Mouse (Mus musculus) cerebellum, adult 11-12 months (tissue): ENCODE measurements around the gene Tmem266.

ENCODE experiments used
- DNase-seq: peaks from one replicate; pipeline ENCODE4 v3.0.0; 2022

Gene Tmem266

GRCm38 (mm10) chr9:55404256-55404655, 77.5 kb downstream of the Tmem266 start:
- DNase-seq, result no peak

GRCm38 (mm10) chr9:55404976-55405702, 78.4 kb downstream of the Tmem266 start:
- no peak for DNase-seq

DNA sequence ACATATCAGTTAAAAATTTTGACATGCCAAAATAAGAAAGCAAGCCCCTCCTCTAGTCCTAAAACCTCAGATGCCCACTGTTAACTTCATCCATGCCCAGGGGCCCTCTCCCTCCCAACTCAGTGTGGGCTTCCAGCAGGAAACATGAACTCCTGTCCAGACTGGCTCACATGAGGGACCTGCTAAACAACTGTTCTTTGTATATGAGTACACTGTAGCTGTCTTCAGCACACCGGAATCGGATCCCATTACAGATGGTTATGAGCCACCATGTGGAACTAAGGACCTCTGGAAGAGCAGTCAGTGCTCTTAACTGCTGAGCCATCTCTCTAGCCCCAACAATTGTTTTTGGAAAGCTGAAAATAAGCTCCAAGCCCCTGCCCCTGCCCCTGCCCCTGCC, 80.1 kb downstream of the Tmem266 start:
- DNase-seq, result no peak

- DNase-seq, result no peak
These were observed 82.1 kb downstream of the Tmem266 start for GRCm38 (mm10) chr9:55408851-55409250.

DNA sequence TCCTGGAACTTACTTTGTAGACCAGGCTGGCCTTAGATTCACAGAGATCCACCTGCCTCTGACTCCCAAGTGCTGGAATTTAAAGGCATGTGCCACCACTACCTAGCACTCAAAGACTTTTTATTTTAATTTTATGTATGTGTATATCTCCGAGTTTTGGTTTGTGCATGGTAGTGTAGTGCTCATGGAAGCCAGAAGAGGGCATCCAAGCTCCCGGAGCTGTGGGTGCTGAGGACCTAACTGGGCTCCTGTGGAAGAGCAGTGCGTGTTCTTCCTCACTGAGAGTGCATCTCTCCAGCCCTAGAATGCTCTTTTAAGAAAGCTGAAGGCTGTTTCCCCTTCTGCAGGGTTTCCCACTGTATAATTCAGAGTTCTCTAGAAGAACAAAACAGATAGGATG, 83.1 kb downstream of the Tmem266 start:
- DNase-seq, result no peak

DNA sequence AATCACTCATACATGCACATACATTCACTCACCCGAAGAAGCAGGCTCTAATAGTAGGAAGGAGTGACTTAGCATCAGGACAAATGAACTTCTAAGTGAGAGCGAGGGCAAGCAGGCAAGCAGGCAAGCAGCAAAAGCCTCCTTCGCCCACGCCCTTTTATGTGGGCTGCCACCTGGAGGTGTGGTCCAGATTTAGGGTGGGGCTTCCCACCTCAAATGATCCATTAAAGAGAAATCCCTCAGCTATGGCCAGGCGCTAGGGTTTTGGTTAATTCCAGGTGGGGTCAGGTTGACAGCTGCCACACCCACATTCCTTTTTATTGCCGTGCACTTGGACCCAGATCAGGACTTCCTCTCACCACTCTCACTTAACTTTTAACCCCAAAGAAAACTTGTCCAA, 83.7 kb downstream of the Tmem266 start:
- DNase-seq, result no peak

- no peak for DNase-seq
These were observed 84.4 kb downstream of the Tmem266 start for GRCm38 (mm10) chr9:55411154-55411553.

GRCm38 (mm10) chr9:55421786-55422185, 95.1 kb downstream of the Tmem266 start:
- no peak for DNase-seq

GRCm38 (mm10) chr9:55423451-55424424, 97.0 kb downstream of the Tmem266 start:
- DNase-seq, result peak; percentile 70

DNA sequence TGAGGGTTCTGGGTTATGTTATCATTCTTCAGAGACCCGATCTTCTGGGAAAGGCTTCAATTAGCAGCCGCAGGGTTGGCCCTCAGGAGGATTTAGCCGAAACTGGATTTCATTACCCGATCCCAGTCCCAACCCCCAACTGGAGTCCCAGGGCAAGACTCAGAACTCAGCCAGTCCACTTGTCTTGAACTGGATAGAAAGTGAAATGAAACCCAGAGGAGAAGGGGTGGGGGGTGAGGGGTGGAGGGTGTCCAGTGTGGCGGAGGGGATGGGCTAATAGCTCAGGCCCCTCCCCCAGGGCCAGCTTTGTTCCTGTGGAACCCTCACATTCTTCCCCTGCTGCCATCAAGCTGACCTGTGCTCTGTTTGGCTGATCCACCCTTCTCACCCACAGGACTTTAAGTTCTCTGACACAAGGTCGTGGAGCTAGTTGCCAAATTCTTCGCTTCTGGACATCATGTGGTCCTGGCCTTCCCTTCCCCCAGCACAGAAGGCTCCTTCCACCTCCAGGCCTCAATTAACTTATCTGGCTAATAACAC, 98.6 kb downstream of the Tmem266 start:
- DNase-seq, result peak; percentile 32

DNA sequence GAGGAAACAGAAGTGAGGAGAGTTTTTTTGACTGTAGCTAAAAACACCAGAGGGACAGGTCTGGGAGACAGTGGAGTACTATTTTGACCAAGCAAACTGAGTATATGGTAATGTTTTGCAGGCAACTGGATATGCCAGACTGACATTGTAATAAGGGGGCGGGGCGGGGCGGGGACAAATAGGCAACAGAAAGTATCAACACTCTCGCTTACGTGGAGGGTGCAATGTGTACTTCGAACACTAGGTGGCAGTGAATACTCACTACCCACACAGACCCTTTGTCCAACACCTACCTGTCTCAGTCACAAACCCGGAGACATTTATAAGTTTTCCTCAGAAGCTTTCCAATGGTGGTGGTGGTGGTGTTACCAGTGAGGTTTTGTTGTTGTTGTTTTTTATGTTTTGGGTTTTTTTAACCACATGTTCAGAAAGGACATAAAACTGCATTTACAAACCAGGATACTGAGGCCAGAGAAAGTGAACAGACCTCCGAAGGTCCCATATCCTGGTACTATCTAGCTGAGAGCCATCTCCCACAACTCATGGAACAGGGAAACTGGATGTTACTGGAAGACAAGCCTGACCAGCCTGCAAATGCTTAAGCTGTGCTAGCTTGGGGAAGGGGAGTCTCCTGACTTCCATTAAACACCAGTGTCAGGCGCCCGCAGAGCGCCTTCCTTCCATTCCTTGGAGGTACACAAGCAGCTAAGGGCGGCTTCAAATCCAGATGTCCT, 102.7 kb downstream of the Tmem266 start:
- peak; percentile 63 for DNase-seq

DNA sequence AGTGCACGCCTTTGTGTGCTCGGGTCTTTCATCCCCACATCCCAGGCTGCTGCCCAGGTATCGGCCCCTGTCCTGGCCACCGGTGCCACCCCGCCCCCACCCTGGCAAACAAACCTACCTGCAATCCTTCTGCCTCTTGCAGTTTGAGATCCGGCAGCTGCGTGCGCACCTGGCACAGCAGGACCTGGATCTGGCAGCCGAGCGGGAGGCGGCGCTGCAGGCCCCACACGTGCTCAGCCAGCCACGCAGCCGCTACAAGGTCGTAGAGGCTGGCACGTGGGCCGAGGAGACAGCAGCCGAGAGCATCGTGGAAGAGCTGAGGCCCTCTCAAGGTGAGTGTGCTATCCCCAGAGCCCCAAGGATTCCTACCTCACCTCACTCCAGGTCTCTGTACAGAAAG, 103.4 kb downstream of the Tmem266 start:
- no peak for DNase-seq

DNA sequence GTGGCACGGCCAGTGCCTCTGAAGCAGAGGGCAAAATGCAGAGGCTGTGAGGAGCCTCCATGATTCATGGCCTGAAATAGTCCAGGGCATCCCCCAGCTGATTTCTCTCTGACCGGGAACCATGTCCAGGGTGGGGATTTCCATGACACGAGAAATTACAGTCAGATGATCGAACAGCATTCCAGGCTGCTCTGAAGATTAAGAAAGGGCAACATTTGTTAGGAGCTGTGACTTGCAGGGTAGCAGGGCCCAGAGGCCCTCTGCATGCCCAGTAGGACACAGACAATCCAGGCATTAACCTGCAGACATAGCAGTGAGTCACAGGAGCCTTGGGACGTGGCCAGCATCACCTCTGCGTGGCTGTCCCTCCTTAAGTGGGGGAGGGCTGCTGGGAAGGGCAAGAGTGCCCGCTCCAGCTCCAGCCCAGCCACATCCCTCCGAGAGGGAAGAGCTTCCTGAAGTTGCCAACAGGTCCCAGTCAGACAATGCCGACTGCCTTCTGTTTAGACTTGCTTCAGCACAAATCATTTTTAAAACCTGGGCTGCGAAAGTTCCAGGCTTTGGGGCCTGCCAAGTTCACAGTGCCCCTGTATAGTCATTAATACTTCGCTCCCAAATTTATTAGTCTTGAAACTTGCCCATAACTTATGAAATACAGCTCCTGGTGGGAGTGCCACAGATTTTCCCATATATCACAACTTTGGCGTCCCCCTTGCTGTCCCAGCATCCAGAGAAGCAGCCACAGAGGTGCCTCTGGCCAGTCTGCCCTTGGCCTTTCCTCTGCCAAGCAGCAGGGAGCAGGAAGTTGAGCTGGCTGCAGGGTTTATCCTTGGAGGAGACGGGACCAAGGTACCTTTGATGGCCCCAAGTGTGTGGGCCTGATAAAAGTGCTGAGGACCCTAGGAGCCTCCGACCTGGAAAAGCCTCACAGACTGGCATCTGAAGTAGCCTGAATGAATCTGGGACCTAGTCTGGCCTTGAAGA, 105.9 kb downstream of the Tmem266 start:
- DNase-seq, result no peak

DNA sequence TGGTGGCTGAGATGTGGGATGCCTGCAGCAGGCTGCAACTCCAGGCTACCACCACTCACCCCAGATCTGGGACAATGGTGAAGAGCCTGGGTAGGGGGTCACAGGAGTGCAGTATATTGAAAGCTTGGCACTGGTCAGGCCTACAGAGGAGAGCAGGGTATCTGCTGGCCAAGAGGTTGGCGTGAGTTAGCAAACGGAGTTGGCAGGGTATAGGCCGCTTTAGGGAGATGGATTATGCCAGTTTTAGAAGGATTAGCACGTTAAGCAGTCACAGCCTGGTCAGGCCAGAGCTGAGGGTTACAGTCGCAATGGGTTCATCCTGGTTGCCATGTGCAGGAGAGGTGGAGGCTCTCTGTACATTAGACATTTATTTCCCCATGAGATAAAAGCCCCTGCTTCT, 107.2 kb downstream of the Tmem266 start:
- no peak for DNase-seq

DNA sequence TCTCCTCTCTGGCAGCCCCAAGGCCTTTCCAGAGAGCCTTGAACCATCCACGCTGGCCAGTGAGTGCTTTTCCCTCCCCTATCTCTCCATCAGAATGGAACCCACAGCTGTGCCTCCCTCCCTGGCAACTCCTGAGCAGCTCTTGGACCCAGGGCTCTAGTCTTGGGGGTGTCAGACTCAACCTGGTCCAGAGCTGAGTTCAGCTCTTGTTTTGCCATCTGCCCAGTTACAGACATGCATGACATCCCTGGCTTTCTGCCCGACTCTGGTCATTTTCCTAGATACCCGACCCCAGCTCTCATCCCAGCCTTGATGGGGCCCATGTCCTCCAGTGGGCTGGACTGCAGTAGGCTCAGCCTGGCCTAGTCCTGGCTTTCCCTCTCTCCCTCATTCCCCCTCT, 111.7 kb downstream of the Tmem266 start:
- DNase-seq, result peak; percentile 14

DNA sequence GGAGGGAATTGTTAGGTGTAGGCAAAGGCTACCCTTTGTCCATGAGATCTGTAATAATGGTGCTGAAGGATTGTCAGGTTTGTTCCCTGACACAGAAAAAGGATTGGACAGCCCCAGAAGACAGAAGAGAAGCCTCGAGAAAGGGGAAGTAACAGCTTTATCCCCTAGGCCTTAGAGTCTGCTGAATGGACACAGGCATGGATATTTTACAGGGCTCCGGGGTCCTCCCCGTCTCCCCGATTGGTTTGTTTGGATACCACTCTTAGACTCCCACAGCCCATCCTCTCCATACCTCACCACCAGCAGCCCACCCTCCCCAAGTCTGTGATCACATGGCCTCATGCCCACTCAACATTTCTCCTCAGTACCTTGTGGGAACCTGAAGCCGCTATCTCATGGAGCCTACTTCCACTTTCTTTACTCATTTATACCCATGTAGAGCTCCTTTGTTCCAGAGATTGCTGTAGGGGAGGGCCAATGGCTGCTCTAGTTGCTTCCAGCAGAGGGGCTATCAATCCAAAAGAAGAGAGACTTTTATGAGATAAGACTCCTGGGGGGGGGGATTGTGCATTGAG, 112.6 kb downstream of the Tmem266 start:
- DNase-seq, result peak; percentile 7

GRCm38 (mm10) chr9:55447509-55447908, 120.8 kb downstream of the Tmem266 start:
- no peak for DNase-seq

- DNase-seq, result no peak
These were observed 122.4 kb downstream of the Tmem266 start for GRCm38 (mm10) chr9:55449108-55449507.

DNA sequence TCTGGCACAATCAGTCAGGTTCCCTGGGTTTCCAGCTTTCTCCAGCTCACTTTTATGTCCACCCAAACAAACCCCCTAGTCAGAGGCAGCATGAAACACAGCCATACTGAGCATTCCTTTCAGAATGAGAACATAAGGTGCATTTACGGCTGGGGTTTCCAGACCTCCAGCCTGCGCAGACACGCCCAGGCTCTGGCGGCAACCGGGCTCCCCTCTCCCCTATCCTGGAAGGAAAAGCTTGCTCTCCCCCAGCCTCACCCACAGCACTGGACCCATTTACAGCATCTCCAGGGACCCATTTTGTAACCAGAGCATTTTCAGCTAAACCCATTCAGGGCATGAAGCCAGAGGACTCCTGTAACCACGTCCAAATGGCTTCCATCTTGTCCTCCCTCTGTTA, 123.3 kb downstream of the Tmem266 start:
- no peak for DNase-seq

GRCm38 (mm10) chr9:55451426-55451825, 124.7 kb downstream of the Tmem266 start:
- DNase-seq, result no peak

DNA sequence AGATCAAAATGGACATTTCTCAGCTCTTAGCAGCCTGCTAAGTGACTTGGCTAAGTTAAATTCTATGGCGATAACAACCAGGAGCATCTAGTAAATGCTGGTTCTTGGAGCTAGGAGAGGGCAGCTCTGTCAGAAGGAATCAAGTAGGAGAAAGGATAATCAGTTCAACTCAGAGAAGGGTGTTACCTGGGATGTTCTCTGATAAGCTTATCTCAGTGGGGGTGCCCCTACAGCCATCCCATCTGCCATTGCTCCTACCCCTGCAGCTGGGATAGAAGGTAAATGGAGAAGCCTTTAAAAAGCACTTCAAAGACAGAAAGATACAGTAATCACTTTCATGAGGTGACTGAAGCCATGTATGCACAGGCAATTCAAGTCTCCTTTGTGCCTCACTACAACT, 126.2 kb downstream of the Tmem266 start:
- DNase-seq, result no peak
